Mouse (Mus musculus) ovary, postnatal 10 days (tissue): ENCODE data around the gene Scd4.

Source experiments
- DNase-seq: peaks from one replicate; pipeline ENCODE4 v3.0.0; 2022; ENCODE audit warnings: low spot score

The Scd4 gene

DNA sequence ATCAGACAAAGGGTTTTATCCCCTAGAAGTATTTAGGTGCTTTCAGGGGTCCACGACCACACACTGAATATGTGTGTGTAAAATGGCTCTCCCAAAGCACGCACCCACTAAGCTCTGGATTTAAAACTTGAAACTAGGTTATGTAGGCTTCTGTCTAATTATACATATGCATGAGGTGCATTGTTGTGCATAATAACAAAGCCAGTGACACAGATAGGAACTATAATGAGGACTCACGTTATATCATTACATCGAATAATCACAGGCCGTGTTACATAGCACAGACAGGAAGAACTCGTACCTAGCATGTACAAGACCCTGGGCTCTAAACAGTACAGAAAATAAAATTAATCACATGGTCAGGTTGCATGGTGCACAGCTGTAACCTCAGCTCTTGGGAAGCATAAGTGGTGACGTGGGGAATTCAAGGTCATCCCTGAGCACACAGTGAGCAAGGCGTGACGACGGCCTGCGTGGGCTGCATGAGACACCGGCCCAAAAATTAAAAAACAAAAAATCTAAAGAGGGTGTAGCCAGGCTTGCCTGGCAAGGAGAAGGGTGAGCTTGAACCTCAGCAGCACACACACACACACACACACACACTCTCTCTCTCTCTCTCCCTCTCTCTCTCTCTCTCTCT, 49.9 kb downstream of the Scd4 start:
- no peak for DNase-seq

DNA sequence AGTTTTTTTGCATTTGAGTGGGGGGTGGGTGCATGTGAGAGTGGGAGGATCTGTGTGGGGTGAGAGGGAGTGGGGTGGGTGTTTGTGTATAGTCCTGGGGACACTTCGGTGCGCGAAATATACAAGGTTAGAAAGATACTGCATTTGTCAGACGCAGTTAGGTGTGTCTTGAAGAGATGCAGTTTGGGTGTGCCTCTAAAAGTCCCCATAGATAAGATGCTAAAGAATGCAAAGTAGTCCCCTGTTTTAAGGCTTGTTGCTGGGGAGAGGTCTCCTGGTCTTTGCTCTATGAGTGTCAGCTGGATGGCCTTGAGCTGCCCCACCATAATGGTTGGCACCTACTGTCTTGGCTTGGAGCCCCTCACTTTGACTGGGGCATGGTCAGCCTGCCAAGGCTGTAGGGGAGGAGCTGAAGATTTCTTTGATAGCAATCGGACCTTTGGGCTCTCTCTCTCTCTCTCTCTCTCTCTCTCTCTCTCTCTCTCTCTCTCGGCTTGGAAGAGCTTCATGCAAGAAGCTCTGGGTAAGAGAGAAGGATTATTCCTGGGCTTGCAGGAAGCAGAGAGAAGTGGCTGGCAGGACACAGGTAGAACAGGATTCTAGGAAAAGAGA, 53.1 kb downstream of the Scd4 start:
- DNase-seq = no peak

DNA sequence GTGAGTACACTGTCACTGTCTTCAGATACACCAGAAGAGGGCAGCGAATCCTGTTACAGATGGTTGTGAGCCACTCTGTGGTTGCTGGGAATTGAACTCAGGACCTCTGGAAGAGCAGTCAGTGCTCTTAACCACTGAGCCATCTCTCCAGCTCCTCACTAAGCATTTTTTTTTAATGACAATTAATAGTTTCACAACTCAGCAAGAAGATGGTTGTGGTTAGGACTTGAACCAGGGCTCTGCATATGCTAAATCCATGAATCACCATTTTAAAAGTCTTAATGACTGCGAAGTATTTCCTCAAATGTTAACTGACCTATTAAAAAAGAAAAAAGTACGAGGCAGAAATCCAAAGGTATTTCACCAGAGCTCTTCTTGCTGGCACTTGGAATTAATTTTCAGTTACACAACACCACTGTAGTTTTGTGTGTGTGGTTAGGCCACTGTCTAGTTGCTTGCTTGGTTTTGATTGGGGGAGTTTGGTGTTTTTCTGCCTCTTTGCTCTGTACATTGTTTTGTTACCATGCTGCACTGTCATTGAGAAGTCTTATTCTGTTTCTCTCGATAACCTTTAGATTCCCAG, 54.3 kb downstream of the Scd4 start:
- no peak for DNase-seq

DNA sequence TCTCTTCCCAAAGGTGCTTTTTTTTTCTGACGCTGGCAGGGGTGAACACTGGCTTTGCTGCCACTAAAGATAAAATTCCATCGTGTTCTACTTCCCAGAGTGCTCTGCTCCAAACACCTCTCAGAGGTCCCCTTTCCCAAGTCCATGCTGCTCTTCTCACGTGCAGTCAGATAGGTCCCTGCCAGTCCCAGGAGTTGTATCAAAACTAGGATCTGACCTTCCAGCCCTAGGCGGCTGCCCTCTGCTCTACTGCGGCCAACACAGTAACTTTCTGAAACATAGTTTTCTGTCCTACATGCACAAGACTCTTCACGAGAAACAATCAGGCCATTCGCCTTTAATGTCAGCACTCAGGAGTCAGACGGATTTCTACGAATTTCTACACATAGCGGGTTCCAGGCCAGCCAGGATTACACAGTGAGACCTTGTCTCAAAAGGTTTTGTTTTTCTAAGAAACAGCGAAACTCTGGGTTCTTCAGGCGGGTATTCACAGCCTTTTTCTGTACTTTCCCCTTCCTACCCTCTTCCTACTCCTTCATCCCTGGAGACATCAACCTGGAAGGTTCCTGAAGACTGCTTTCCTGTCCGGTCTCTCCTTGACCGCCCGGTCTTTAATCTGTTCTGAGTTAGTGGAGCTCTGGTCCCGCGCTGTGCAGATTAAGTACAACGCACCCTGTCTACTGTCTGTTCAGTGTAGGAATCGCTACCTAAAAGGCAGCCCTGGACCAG, 55.0 kb downstream of the Scd4 start:
- DNase-seq = no peak

DNA sequence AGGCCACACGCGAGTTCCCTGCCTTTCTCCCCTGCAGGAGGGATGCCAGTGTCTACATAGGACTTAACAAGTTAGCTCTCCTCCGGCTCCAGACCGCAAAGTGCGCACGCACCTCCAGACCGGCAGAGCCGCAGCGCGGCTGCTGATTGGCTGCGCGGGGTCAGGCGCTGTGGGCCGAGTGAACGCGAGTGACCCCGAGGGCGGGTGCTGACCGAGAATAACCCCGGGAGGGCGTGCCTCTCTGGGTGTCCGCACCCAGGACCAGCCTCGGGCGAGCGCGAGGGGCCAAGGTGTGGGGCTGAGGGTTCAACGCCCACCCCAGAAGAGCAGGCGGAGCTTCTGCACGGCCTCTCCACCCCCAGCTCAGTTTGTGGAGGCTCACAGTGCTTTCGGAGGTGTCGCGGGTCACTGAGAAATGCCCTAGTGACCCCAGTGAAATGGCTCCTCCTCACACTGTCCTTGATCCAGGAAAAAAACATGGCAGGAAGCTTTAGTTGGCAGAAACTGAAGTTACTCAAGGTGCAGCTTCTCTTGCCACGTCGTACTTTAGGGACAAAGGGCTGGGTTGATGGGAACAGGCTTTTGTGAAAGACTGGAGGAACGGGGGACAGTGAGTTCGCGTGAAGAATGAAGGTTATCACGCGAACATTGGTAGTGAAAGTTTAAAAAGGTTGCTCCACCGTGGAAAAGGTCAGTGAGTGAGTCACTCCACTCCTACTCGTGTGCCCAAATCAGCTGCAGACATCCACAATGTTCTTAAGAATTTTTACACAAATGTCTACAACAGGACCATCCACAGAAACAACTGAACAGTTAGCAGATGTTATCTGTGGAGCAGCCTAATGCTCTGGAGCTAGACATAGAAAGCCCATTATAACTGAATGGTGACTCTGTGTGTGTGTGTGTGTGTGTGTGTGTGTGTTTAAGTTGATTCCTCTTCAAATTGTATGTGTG, 55.9 kb downstream of the Scd4 start:
- DNase-seq = peak; percentile 81

DNA sequence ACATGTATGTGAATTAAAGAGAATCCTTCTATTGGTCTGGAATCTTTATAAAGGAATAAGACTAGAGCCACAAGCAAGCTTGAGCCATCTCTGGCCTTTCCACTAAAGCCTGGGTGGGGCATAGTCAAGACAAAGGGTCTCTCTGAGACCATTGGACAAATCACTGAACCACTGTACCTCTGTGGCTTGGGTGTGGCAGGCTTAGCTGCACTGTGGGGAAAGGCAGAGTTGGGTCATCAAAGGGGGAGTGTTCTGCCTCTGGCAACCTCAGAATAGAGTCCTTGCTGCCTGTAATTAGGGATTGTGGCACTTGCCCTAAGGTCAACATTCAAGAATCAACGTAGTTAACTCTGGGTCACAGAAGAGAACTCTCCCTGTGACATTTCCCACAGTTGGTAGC, 56.6 kb downstream of the Scd4 start:
- DNase-seq = no peak

DNA sequence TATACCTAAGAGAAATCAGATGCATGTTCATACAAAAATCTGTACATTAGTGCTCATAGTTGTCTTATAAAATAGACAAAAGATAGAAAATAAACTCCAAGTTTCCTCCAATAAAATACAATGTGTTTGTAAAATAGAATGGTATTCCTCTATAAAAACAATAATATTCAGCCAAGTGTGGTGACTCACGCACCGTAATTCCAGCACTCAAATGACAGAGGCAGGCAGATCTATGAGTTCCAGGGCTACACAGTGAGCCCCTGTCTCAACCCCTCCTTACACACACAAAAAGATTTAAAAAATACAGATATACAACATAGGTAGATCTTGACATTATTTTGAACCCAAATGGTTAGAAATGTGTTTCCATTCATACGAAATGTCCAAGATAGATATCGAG, 59.0 kb downstream of the Scd4 start:
- no peak for DNase-seq

DNA sequence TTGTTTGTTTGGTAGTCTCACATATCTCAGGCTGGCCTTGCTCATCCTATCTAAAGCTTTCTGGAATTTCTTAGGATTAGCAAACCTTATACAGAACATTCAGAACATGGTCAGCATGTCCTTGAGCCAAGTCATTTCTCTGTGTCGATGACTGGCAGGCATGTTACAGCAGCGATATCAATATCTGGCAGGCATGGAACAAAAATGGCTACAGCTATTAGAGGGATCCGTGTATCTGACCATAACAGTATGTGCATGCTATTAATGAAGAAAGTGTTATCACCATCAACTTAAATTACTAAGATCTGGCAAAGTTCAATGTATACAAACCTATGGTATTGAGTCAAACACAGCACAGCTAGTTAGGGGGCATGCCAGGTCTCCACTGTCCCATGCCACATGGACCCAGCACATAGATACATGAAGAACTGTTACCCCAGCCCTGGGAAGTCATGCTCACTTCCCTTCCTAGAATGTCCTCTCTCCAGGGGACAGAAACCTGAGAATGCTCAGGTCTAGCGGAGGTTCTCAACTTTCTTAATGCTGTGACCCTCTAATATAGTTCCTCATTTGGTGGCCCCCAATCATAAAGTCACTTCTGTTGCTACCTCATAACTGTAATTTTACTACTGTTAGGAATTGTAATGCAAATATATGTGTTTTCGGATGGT, 59.6 kb downstream of the Scd4 start:
- DNase-seq = no peak

DNA sequence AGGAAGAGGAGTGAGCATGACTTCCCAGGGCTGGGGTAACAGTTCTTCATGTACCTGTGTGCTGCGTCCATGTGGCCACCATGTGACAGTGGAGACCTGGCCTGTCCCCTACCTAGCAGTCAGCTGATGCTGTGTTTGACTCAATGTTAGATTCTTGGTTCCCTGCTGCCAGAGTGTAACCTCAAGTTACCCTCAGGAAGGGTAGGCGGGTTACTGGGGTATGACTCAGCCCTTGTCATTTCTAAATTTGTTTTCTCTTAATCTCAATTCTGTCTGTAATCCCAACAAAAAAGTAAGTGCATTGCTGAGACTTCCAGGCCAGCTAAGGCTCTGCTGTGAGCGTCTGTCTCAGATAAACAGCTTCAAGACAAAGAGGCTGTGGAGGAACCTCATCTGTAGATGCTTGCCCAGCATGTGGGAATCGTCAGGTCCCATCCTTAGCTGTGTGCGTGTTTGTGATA, 61.1 kb downstream of the Scd4 start:
- no peak for DNase-seq

DNA sequence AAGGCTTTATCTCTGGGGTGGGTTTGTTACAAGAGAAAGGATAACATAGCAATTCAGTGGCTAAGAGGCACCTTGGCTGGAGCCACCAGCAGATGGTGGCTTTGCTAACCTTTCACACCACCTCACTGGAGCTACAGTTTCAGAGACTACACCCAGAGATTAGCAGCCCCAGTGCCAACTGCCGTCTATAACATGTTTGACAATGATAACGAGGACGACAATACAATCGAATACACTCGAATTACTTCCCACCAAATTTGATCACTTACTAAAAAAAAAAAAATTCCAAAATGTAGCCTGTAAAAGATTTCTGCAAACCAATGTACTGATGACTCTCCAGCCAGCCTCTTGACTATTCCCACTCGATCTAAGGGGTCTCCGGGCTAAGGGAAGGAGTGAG, 62.1 kb downstream of the Scd4 start:
- DNase-seq = no peak
